Mouse (Mus musculus): ENCODE results near the gene Gdf15.

DNA sequence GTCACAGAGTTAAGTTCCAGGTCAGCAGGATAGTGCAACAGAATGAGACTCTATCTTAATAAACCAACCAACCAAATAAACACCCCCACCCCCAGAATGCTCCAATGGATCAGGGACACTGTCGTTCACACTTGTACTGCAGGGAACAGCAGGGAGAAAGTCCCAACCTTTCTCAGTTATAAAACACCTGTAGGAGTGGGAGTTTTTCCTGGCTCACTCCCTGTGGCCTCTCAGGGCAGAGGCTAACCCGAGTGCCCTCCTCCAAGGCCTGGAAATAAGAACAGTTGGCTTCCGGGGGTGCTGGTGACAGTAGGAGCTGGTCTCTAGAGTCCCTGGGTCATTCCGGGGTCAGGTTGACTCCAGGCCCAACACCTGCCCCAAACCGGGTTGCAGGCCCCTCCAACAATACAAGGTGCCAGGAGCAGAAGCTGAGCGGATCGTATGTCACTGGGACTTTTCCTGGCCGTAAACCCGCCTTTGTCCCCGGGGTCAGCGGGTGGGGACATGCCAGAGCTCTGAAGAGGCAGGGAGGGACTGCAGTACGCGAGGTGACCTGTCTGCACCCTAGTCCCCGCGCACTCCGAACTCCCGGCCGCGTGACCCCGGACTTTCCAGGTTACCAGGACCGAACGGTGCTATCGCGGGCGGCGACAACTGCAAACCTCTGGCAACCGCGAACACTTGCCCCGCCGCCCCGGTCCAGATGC lies 26.8 kb upstream of the Gdf15 start:
- TF ChIP-seq CTCF (IDR thresholded peaks at IDR 0.05; ENCODE audit: low read depth) (no peak), EP300 (optimal IDR thresholded peaks at IDR 0.05) (no peak)
